Comparison of ENCODE assay signal across 16 mouse cellular contexts in genomic region chr10:81593935-81594334, GRCm38 (mm10).
"Had no signal": no experiment of that assay in that cellular context is flagged by ENCODE, and none has a peak within 500 bp of the region (broad histone marks: within the 10 kb centered on the region; RNA-seq: fewer than 3 reads in every experiment).

No protein-coding gene starts in this region.

- H3K4me3 ChIP-seq: limb, embryonic 15.5 days; liver, embryonic 12.5 days; midbrain, embryonic 10.5 days; myocyte; neural tube, embryonic 15.5 days had no signal

- H3K4me2 ChIP-seq: limb, embryonic 15.5 days; liver, embryonic 12.5 days; lung, embryonic 14.5 days; neural tube, embryonic 15.5 days had no signal

- DNase-seq: kidney, adult 8-10 months; kidney, postnatal 25 days; layer of hippocampus, postnatal 36 days; lung, embryonic 14.5 days; lung, postnatal 14 days; midbrain, embryonic 14.5 days; retina, postnatal 1 day; right cerebral cortex, postnatal 4 days; spleen, adult 18-20 months; thymus, adult 2 months; thymus, postnatal 25 days had no signal

- H3K27ac ChIP-seq: limb, embryonic 15.5 days; liver, embryonic 12.5 days; midbrain, embryonic 10.5 days; neural tube, embryonic 15.5 days had no signal

- H3K36me3 ChIP-seq: liver, embryonic 12.5 days; midbrain, embryonic 10.5 days had no signal

- H3K9ac ChIP-seq: limb, embryonic 15.5 days; liver, embryonic 12.5 days; lung, embryonic 14.5 days; neural tube, embryonic 15.5 days had no signal

- ATAC-seq: liver, embryonic 12.5 days had no signal

- H3K9me3 ChIP-seq: limb, embryonic 15.5 days; liver, embryonic 12.5 days; midbrain, embryonic 10.5 days; neural tube, embryonic 15.5 days had no signal
